Mouse (Mus musculus) bone marrow macrophage, adult 2 months (primary cell): ENCODE results near the gene Kcmf1.

ENCODE experiments used
- CTCF ChIP-seq: IDR thresholded peaks from 2 replicates; pipeline ENCODE4 v1.5.1; 2012; ENCODE audit warnings: low read depth, mild to moderate bottlenecking, low read length, moderate library complexity
- POLR2A ChIP-seq: IDR thresholded peaks from 2 replicates; pipeline ENCODE4 v1.6.1; 2012; ENCODE audit warnings: mild to moderate bottlenecking, low read depth, low read length, borderline replicate concordance

DNA sequence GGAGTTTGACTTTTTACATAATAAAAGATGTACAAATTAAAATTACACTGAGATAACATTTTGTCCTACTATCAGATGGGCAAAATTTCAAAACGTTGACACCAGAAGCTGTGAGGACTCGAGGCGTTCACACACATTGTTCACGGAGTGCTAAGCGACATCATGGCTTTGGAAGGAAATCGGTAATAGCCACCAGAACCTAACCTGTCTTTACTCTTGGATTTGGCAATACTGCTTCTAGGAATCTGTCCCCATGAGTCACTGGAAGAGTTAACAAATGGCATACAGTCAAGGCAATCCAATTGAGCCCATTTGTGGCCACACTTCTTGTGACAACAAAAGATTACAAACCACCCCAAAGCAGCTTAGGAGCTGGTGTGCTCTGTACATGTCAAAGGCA, 96.1 kb downstream of the Kcmf1 start:
- no peak for TF ChIP-seq CTCF
- TF ChIP-seq POLR2A, result no peak
